Comparison of ENCODE assay signal across 15 mouse cellular contexts in the genomic region with DNA sequence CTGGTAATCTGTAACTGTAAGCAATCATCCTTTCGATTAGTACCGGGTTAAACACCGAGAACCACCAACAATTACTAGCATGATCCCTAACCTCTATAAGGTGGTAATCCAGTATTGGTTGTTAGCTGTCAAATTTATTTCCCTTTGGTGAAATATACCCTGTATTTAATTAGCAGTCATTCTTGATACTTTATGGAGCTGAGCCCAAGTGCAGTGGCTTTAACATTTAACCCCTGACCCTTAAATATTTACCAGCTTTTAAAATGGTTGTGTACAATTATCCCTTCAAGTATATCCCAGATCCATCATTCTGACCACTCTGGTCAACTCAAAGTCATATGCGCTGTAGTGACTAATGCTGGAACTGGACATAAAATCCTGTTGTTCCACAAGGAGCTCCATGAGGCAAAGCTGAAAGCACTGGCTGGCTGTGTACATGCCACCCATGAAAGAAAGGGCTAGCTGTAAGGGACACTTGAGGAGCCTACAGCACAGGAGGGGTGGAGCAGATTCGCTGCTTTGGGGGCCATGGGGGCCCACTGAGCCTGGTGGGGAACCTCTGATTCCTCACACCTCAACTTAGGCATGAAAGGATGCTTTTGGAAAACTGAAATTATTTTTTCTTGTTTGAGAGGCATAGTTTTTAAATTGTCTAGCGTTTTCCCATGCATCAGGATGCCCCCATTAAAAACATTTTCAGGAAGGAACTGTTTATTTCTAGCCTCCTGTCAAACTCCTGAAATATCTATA.
"Had no signal": no experiment of that assay in that cellular context is flagged by ENCODE, and none has a peak within 500 bp of the region (broad histone marks: within the 10 kb centered on the region; RNA-seq: fewer than 3 reads in every experiment).

No protein-coding gene starts in this region.

- H3K9ac ChIP-seq: limb, embryonic 15.5 days; liver, embryonic 14.5 days; liver, postnatal 0 days; lung, embryonic 14.5 days; midbrain, embryonic 13.5 days had no signal

- DNase-seq: kidney, adult 18-20 months; kidney, adult 9 months; kidney, postnatal 14 days; kidney, postnatal 4 days; left cerebral cortex, postnatal 4 days; liver, postnatal 0 days; lung, embryonic 14.5 days; thymus, adult 18-20 months; thymus, postnatal 36 days had no signal

- H3K4me1 ChIP-seq: midbrain, embryonic 13.5 days had no signal

- H3K36me3 ChIP-seq: limb, embryonic 15.5 days; midbrain, embryonic 13.5 days had no signal

- ATAC-seq: liver, postnatal 0 days; lung, postnatal 0 days; midbrain, embryonic 13.5 days had no signal

- H3K27ac ChIP-seq: limb, embryonic 15.5 days; liver, embryonic 14.5 days; macrophage; midbrain, embryonic 13.5 days had no signal

- H3K4me2 ChIP-seq: limb, embryonic 15.5 days; liver, embryonic 11.5 days; lung, embryonic 14.5 days; midbrain, embryonic 13.5 days had no signal

- H3K4me3 ChIP-seq: limb, embryonic 15.5 days; midbrain, embryonic 13.5 days had no signal

- H3K27me3 ChIP-seq: limb, embryonic 15.5 days; midbrain, embryonic 13.5 days had no signal

- H3K9me3 ChIP-seq: limb, embryonic 15.5 days; midbrain, embryonic 13.5 days had no signal
